Mouse (Mus musculus): Measurements from ENCODE around the gene Ebf4. TPM values are rescaled to one million over a fixed set of nuclear protein-coding genes. Genes with fewer than 3 reads are reported as not detected.
A peak's percentile ranks its signal among the peaks of the same experiment; 100 is the strongest.

Ebf4 gene
- polyA plus RNA-seq, 1 experiment from 2014 or later: 6.3 TPM

- H3K36me3 ChIP-seq (replicated peaks): no peaks in the 10 kb centered on the region
- H3K4me2 ChIP-seq: no peak overlapping the region
- no peak for ATAC-seq (replicated peaks)
- no peak overlapping the region for H3K27ac ChIP-seq
- H3K27me3 ChIP-seq (replicated peaks): no peaks in the 10 kb centered on the region; the same call in 1 of the 2 replicates
- peaks cover 31% of the 10 kb centered on the region for H3K4me1 ChIP-seq
- WGBS: 86% methylated on average over 9 of the region's 9 CpGs
- no peak overlapping the region for H3K9ac ChIP-seq
- no peak overlapping the region for H3K4me3 ChIP-seq
- H3K9me3 ChIP-seq: no peaks in the 10 kb centered on the region
Observed at GRCm38 (mm10) chr2:130297580-130297979, 2.6 kb downstream of the Ebf4 start.

GRCm38 (mm10) chr2:130303014-130303413 is 8.0 kb downstream of the Ebf4 start:
- Histone ChIP-seq H3K36me3 (replicated peaks) (no peaks in the 10 kb centered on the region; the same call in 1 of the 2 replicates), H3K27ac (no peak overlapping the region), H3K9ac (no peak overlapping the region), H3K4me3 (no peak overlapping the region), H3K4me1 (no peaks in the 10 kb centered on the region), H3K9me3 (no peaks in the 10 kb centered on the region), H3K4me2 (no peak overlapping the region), H3K27me3 (replicated peaks) (no peaks in the 10 kb centered on the region)
- no peak for ATAC-seq (replicated peaks)
- WGBS: 50% methylated on average over 4 of the region's 4 CpGs

- no peak overlapping the region for H3K27ac ChIP-seq
- H3K4me2 ChIP-seq: no peak overlapping the region
- H3K9ac ChIP-seq: no peak overlapping the region
- H3K36me3 ChIP-seq (replicated peaks): no peaks in the 10 kb centered on the region
- 67% methylated on average over 1 of the region's 1 CpGs for WGBS
- no peaks in the 10 kb centered on the region for H3K27me3 ChIP-seq (replicated peaks)
- H3K9me3 ChIP-seq: no peaks in the 10 kb centered on the region
- ATAC-seq (replicated peaks): no peak
- no peak overlapping the region for H3K4me3 ChIP-seq
- H3K4me1 ChIP-seq: no peaks in the 10 kb centered on the region
Observed at GRCm38 (mm10) chr2:130327057-130327456, 32.1 kb downstream of the Ebf4 start.

- Histone ChIP-seq H3K27me3 (replicated peaks) (no peaks in the 10 kb centered on the region), H3K4me3 (no peak overlapping the region), H3K9ac (no peak overlapping the region), H3K36me3 (replicated peaks) (no peaks in the 10 kb centered on the region), H3K4me1 (no peaks in the 10 kb centered on the region), H3K9me3 (no peaks in the 10 kb centered on the region), H3K4me2 (no peak overlapping the region), H3K27ac (no peak overlapping the region)
- ATAC-seq (replicated peaks): no peak
- WGBS: 84% methylated on average over 2 of the region's 2 CpGs
Observed at GRCm38 (mm10) chr2:130329502-130329901, 34.5 kb downstream of the Ebf4 start.

GRCm38 (mm10) chr2:130335112-130335511 is 40.1 kb downstream of the Ebf4 start:
- no peak for ATAC-seq (replicated peaks)
- H3K36me3 ChIP-seq (replicated peaks): no peaks in the 10 kb centered on the region
- no peak overlapping the region for H3K27ac ChIP-seq
- no peak overlapping the region for H3K4me2 ChIP-seq
- no peaks in the 10 kb centered on the region for H3K4me1 ChIP-seq
- no peak overlapping the region for H3K4me3 ChIP-seq
- WGBS: 82% methylated on average over 6 of the region's 6 CpGs
- no peaks in the 10 kb centered on the region for H3K9me3 ChIP-seq
- no peak overlapping the region for H3K9ac ChIP-seq
- H3K27me3 ChIP-seq (replicated peaks): no peaks in the 10 kb centered on the region

- no peak overlapping the region for H3K9ac ChIP-seq
- WGBS: 87% methylated on average over 8 of the region's 8 CpGs
- ATAC-seq (replicated peaks): no peak
Observed at GRCm38 (mm10) chr2:130340464-130341219, 45.7 kb downstream of the Ebf4 start.

GRCm38 (mm10) chr2:130341220-130341580 is 46.2 kb downstream of the Ebf4 start:
- WGBS: 90% methylated on average over 7 of the region's 7 CpGs
- H3K9me3 ChIP-seq: no peaks in the 10 kb centered on the region
- no peaks in the 10 kb centered on the region for H3K4me1 ChIP-seq
- H3K9ac ChIP-seq: no peak overlapping the region
- no peak for ATAC-seq (replicated peaks)
- H3K4me3 ChIP-seq: no peak overlapping the region
- no peak overlapping the region for H3K27ac ChIP-seq
- H3K4me2 ChIP-seq: no peak overlapping the region
- no peaks in the 10 kb centered on the region for H3K36me3 ChIP-seq (replicated peaks)
- H3K27me3 ChIP-seq (replicated peaks): no peaks in the 10 kb centered on the region

More at GRCm38 (mm10) chr2:130340464-130341219, 45.7 kb downstream of the Ebf4 start:
- Histone ChIP-seq H3K4me2 (no peak overlapping the region), H3K27me3 (replicated peaks) (no peaks in the 10 kb centered on the region), H3K36me3 (replicated peaks) (no peaks in the 10 kb centered on the region), H3K27ac (no peak overlapping the region), H3K4me3 (no peak overlapping the region), H3K4me1 (no peaks in the 10 kb centered on the region), H3K9me3 (no peaks in the 10 kb centered on the region)

- Histone ChIP-seq H3K4me2 (no peak overlapping the region), H3K4me3 (no peak overlapping the region), H3K27ac (no peak overlapping the region), H3K9me3 (no peaks in the 10 kb centered on the region), H3K27me3 (replicated peaks) (no peaks in the 10 kb centered on the region), H3K9ac (no peak overlapping the region), H3K4me1 (peaks cover 8% of the 10 kb centered on the region), H3K36me3 (replicated peaks) (no peaks in the 10 kb centered on the region)
- 89% methylated on average over 3 of the region's 3 CpGs for WGBS
- ATAC-seq (replicated peaks): no peak
Observed at GRCm38 (mm10) chr2:130350376-130350775, 55.4 kb downstream of the Ebf4 start.

GRCm38 (mm10) chr2:130351758-130352339 is 56.9 kb downstream of the Ebf4 start:
- Histone ChIP-seq H3K4me3 (no peak overlapping the region), H3K36me3 (replicated peaks) (no peaks in the 10 kb centered on the region), H3K9me3 (no peaks in the 10 kb centered on the region), H3K27me3 (replicated peaks) (no peaks in the 10 kb centered on the region), H3K9ac (no peak overlapping the region), H3K27ac (no peak overlapping the region), H3K4me2 (no peak overlapping the region), H3K4me1 (peaks cover 8% of the 10 kb centered on the region)
- 26% methylated on average over 5 of the region's 5 CpGs for WGBS
- peak; percentile 86 for ATAC-seq (replicated peaks)

GRCm38 (mm10) chr2:130353411-130353810 is 58.4 kb downstream of the Ebf4 start:
- no peaks in the 10 kb centered on the region for H3K27me3 ChIP-seq (replicated peaks)
- no peak overlapping the region for H3K27ac ChIP-seq
- no peaks in the 10 kb centered on the region for H3K36me3 ChIP-seq (replicated peaks)
- no peaks in the 10 kb centered on the region for H3K9me3 ChIP-seq
- no peak overlapping the region for H3K4me3 ChIP-seq
- H3K4me2 ChIP-seq: no peak overlapping the region
- ATAC-seq (replicated peaks): no peak
- 89% methylated on average over 8 of the region's 8 CpGs for WGBS
- H3K4me1 ChIP-seq: peaks cover 8% of the 10 kb centered on the region
- no peak overlapping the region for H3K9ac ChIP-seq

GRCm38 (mm10) chr2:130353889-130354288 is 58.9 kb downstream of the Ebf4 start:
- peaks cover 8% of the 10 kb centered on the region for H3K4me1 ChIP-seq
- ATAC-seq (replicated peaks): no peak
- H3K27ac ChIP-seq: no peak overlapping the region
- no peak overlapping the region for H3K4me3 ChIP-seq
- H3K27me3 ChIP-seq (replicated peaks): no peaks in the 10 kb centered on the region; the same call in 1 of the 2 replicates
- no peak overlapping the region for H3K4me2 ChIP-seq
- WGBS: 75% methylated on average over 3 of the region's 3 CpGs
- H3K36me3 ChIP-seq (replicated peaks): no peaks in the 10 kb centered on the region
- no peaks in the 10 kb centered on the region for H3K9me3 ChIP-seq
- no peak overlapping the region for H3K9ac ChIP-seq

GRCm38 (mm10) chr2:130357551-130357950 is 62.6 kb downstream of the Ebf4 start:
- Histone ChIP-seq H3K9ac (no peak overlapping the region), H3K9me3 (no peaks in the 10 kb centered on the region), H3K27me3 (replicated peaks) (peaks cover 30% of the 10 kb centered on the region), H3K27ac (no peak overlapping the region), H3K4me3 (no peak overlapping the region), H3K4me2 (no peak overlapping the region), H3K4me1 (no peaks in the 10 kb centered on the region), H3K36me3 (replicated peaks) (no peaks in the 10 kb centered on the region)
- 91% methylated on average over 5 of the region's 5 CpGs for WGBS
- no peak for ATAC-seq (replicated peaks)

GRCm38 (mm10) chr2:130358852-130359251 is 63.9 kb downstream of the Ebf4 start:
- Histone ChIP-seq H3K4me3 (no peak overlapping the region), H3K9ac (no peak overlapping the region), H3K36me3 (replicated peaks) (no peaks in the 10 kb centered on the region), H3K9me3 (no peaks in the 10 kb centered on the region), H3K27ac (no peak overlapping the region), H3K4me1 (no peaks in the 10 kb centered on the region), H3K4me2 (no peak overlapping the region), H3K27me3 (replicated peaks) (peaks cover 42% of the 10 kb centered on the region)
- peak; percentile 37; the same call in 1 of the 2 replicates for ATAC-seq (replicated peaks)
- WGBS: 31% methylated on average over 5 of the region's 5 CpGs
